Mouse (Mus musculus) retina, postnatal 1 day (tissue): ENCODE results near the gene Mecom.

ENCODE experiments used
- DNase-seq: peaks from one replicate; pipeline ENCODE4 v3.0.0-alpha.2; 2012

Mecom gene

GRCm38 (mm10) chr3:30135857-30136256 lies 412.0 kb downstream of the Mecom start:
- no peak for DNase-seq

- no peak for DNase-seq
These were observed 412.7 kb downstream of the Mecom start for GRCm38 (mm10) chr3:30135119-30135518.

GRCm38 (mm10) chr3:30132981-30133380 lies 414.8 kb downstream of the Mecom start:
- DNase-seq = no peak

GRCm38 (mm10) chr3:30132370-30132769 lies 415.4 kb downstream of the Mecom start:
- no peak for DNase-seq

- no peak for DNase-seq
These were observed 417.3 kb downstream of the Mecom start for GRCm38 (mm10) chr3:30130495-30130894.

GRCm38 (mm10) chr3:30122618-30123017 lies 425.2 kb downstream of the Mecom start:
- no peak for DNase-seq

- DNase-seq = no peak
These were observed 426.9 kb downstream of the Mecom start for GRCm38 (mm10) chr3:30120790-30121512.

- no peak for DNase-seq
These were observed 429.1 kb downstream of the Mecom start for GRCm38 (mm10) chr3:30118594-30119297.

GRCm38 (mm10) chr3:30113249-30113770 lies 434.5 kb downstream of the Mecom start:
- DNase-seq = no peak

- DNase-seq = no peak
These were observed 439.7 kb downstream of the Mecom start for GRCm38 (mm10) chr3:30107945-30108670.

- DNase-seq = no peak
These were observed 441.3 kb downstream of the Mecom start for GRCm38 (mm10) chr3:30106481-30106880.

GRCm38 (mm10) chr3:30105859-30106258 lies 441.9 kb downstream of the Mecom start:
- DNase-seq = no peak

GRCm38 (mm10) chr3:30105194-30105823 lies 442.5 kb downstream of the Mecom start:
- no peak for DNase-seq

- no peak for DNase-seq
These were observed 443.2 kb downstream of the Mecom start for GRCm38 (mm10) chr3:30104515-30105098.

- no peak for DNase-seq
These were observed 446.7 kb downstream of the Mecom start for GRCm38 (mm10) chr3:30101146-30101545.

- no peak for DNase-seq
These were observed 450.1 kb downstream of the Mecom start for GRCm38 (mm10) chr3:30097713-30098112.

GRCm38 (mm10) chr3:30097129-30097528 lies 450.7 kb downstream of the Mecom start:
- no peak for DNase-seq

- no peak for DNase-seq
These were observed 454.8 kb downstream of the Mecom start for GRCm38 (mm10) chr3:30093005-30093404.

GRCm38 (mm10) chr3:30092481-30092880 lies 455.3 kb downstream of the Mecom start:
- DNase-seq = no peak

- DNase-seq = no peak
These were observed 455.9 kb downstream of the Mecom start for GRCm38 (mm10) chr3:30091860-30092259.

- DNase-seq = no peak
These were observed 456.4 kb downstream of the Mecom start for GRCm38 (mm10) chr3:30091401-30091800.

GRCm38 (mm10) chr3:30086139-30086538 lies 461.7 kb downstream of the Mecom start:
- DNase-seq = no peak

- DNase-seq = no peak
These were observed 464.0 kb downstream of the Mecom start for GRCm38 (mm10) chr3:30083842-30084241.
